Mouse (Mus musculus): ENCODE results near the gene Sub1. TPM values are rescaled to one million over a fixed set of nuclear protein-coding genes. Genes with fewer than 3 reads are reported as not detected.

Sub1 gene
- polyA plus RNA-seq, 1 experiment: 219 TPM

GRCm38 (mm10) chr15:12032512-12032911 lies 35.7 kb upstream of the Sub1 start:
- no peak overlapping the region for H3K4me3 ChIP-seq (ENCODE audit: insufficient read depth, low read length)
- H3K27ac ChIP-seq (ENCODE audit: insufficient read depth, low read length): no peak overlapping the region
- no peak for TF ChIP-seq POLR2A (IDR thresholded peaks at IDR 0.05; ENCODE audit: extremely low read depth, insufficient read depth, low read length)
- TF ChIP-seq CTCF (IDR thresholded peaks at IDR 0.05; ENCODE audit: extremely low read depth, insufficient read depth, low read length): no peak
- peaks cover 2% of the 10 kb centered on the region; the same call in 1 of the 2 replicates for H3K4me1 ChIP-seq (ENCODE audit: control insufficient read depth, insufficient read depth, low read length)

GRCm38 (mm10) chr15:12031861-12032260 lies 35.1 kb upstream of the Sub1 start:
- TF ChIP-seq CTCF (IDR thresholded peaks at IDR 0.05; ENCODE audit: extremely low read depth, insufficient read depth, low read length) (no peak), POLR2A (IDR thresholded peaks at IDR 0.05; ENCODE audit: extremely low read depth, insufficient read depth, low read length) (no peak)
- Histone ChIP-seq H3K4me1 (ENCODE audit: control insufficient read depth, insufficient read depth, low read length) (0 out of 2 replicates have a peak, but pooled peaks cover 1% of the 10 kb centered on the region), H3K27ac (ENCODE audit: insufficient read depth, low read length) (no peak overlapping the region), H3K4me3 (ENCODE audit: insufficient read depth, low read length) (no peak overlapping the region)

GRCm38 (mm10) chr15:12030221-12030620 lies 33.4 kb upstream of the Sub1 start:
- no peak for TF ChIP-seq POLR2A (IDR thresholded peaks at IDR 0.05; ENCODE audit: extremely low read depth, insufficient read depth, low read length)
- no peak for TF ChIP-seq CTCF (IDR thresholded peaks at IDR 0.05; ENCODE audit: extremely low read depth, insufficient read depth, low read length)
- Histone ChIP-seq H3K4me1 (ENCODE audit: control insufficient read depth, insufficient read depth, low read length) (0 out of 2 replicates have a peak, but pooled peaks cover 1% of the 10 kb centered on the region), H3K27ac (ENCODE audit: insufficient read depth, low read length) (no peak overlapping the region), H3K4me3 (ENCODE audit: insufficient read depth, low read length) (no peak overlapping the region)

- peaks cover 1% of the 10 kb centered on the region; the same call in 1 of the 2 replicates for H3K4me1 ChIP-seq (ENCODE audit: control insufficient read depth, insufficient read depth, low read length)
- H3K4me3 ChIP-seq (ENCODE audit: insufficient read depth, low read length): no peak overlapping the region
- TF ChIP-seq POLR2A (IDR thresholded peaks at IDR 0.05; ENCODE audit: extremely low read depth, insufficient read depth, low read length) (no peak), CTCF (IDR thresholded peaks at IDR 0.05; ENCODE audit: extremely low read depth, insufficient read depth, low read length) (no peak)
- H3K27ac ChIP-seq (ENCODE audit: insufficient read depth, low read length): no peak overlapping the region
These were observed 31.0 kb upstream of the Sub1 start for GRCm38 (mm10) chr15:12027807-12028206.

GRCm38 (mm10) chr15:12026932-12027450 lies 30.2 kb upstream of the Sub1 start:
- Histone ChIP-seq H3K4me3 (ENCODE audit: insufficient read depth, low read length) (no peak overlapping the region), H3K27ac (ENCODE audit: insufficient read depth, low read length) (no peak overlapping the region), H3K4me1 (ENCODE audit: control insufficient read depth, insufficient read depth, low read length) (peaks cover 1% of the 10 kb centered on the region; the same call in 1 of the 2 replicates)
- no peak for TF ChIP-seq CTCF (IDR thresholded peaks at IDR 0.05; ENCODE audit: extremely low read depth, insufficient read depth, low read length)
- no peak for TF ChIP-seq POLR2A (IDR thresholded peaks at IDR 0.05; ENCODE audit: extremely low read depth, insufficient read depth, low read length)

GRCm38 (mm10) chr15:12026026-12026425 lies 29.2 kb upstream of the Sub1 start:
- H3K4me3 ChIP-seq (ENCODE audit: insufficient read depth, low read length): no peak overlapping the region
- TF ChIP-seq CTCF (IDR thresholded peaks at IDR 0.05; ENCODE audit: extremely low read depth, insufficient read depth, low read length) (no peak), POLR2A (IDR thresholded peaks at IDR 0.05; ENCODE audit: extremely low read depth, insufficient read depth, low read length) (no peak)
- H3K4me1 ChIP-seq (ENCODE audit: control insufficient read depth, insufficient read depth, low read length): peaks cover 1% of the 10 kb centered on the region; the same call in 1 of the 2 replicates
- H3K27ac ChIP-seq (ENCODE audit: insufficient read depth, low read length): no peak overlapping the region

- no peak overlapping the region for H3K4me3 ChIP-seq (ENCODE audit: insufficient read depth, low read length)
- no peak overlapping the region for H3K27ac ChIP-seq (ENCODE audit: insufficient read depth, low read length)
- TF ChIP-seq CTCF (IDR thresholded peaks at IDR 0.05; ENCODE audit: extremely low read depth, insufficient read depth, low read length) (no peak), POLR2A (IDR thresholded peaks at IDR 0.05; ENCODE audit: extremely low read depth, insufficient read depth, low read length) (no peak)
- H3K4me1 ChIP-seq (ENCODE audit: control insufficient read depth, insufficient read depth, low read length): peaks cover 1% of the 10 kb centered on the region; the same call in 1 of the 2 replicates
These were observed 28.6 kb upstream of the Sub1 start for GRCm38 (mm10) chr15:12025341-12025740.

GRCm38 (mm10) chr15:12024791-12025268 lies 28.0 kb upstream of the Sub1 start:
- Histone ChIP-seq H3K4me3 (ENCODE audit: insufficient read depth, low read length) (no peak overlapping the region), H3K27ac (ENCODE audit: insufficient read depth, low read length) (no peak overlapping the region), H3K4me1 (ENCODE audit: control insufficient read depth, insufficient read depth, low read length) (peaks cover 1% of the 10 kb centered on the region; the same call in 1 of the 2 replicates)
- TF ChIP-seq POLR2A (IDR thresholded peaks at IDR 0.05; ENCODE audit: extremely low read depth, insufficient read depth, low read length) (no peak), CTCF (IDR thresholded peaks at IDR 0.05; ENCODE audit: extremely low read depth, insufficient read depth, low read length) (no peak)

GRCm38 (mm10) chr15:12019443-12019842 lies 22.7 kb upstream of the Sub1 start:
- TF ChIP-seq POLR2A (IDR thresholded peaks at IDR 0.05; ENCODE audit: extremely low read depth, insufficient read depth, low read length) (no peak), CTCF (IDR thresholded peaks at IDR 0.05; ENCODE audit: extremely low read depth, insufficient read depth, low read length) (no peak)
- Histone ChIP-seq H3K27ac (ENCODE audit: insufficient read depth, low read length) (no peak overlapping the region), H3K4me3 (ENCODE audit: insufficient read depth, low read length) (no peak overlapping the region), H3K4me1 (ENCODE audit: control insufficient read depth, insufficient read depth, low read length) (no peaks in the 10 kb centered on the region; the same call in 1 of the 2 replicates)

- H3K27ac ChIP-seq (ENCODE audit: insufficient read depth, low read length): no peak overlapping the region
- no peak for TF ChIP-seq CTCF (IDR thresholded peaks at IDR 0.05; ENCODE audit: extremely low read depth, insufficient read depth, low read length)
- no peak for TF ChIP-seq POLR2A (IDR thresholded peaks at IDR 0.05; ENCODE audit: extremely low read depth, insufficient read depth, low read length)
- peaks cover 2% of the 10 kb centered on the region; the same call in 1 of the 2 replicates for H3K4me1 ChIP-seq (ENCODE audit: control insufficient read depth, insufficient read depth, low read length)
- no peak overlapping the region for H3K4me3 ChIP-seq (ENCODE audit: insufficient read depth, low read length)
These were observed 21.6 kb upstream of the Sub1 start for GRCm38 (mm10) chr15:12018428-12018757.
